Mouse (Mus musculus) frontal cortex, postnatal 14 days (tissue): Measurements from ENCODE around the gene Snx33.
A peak's percentile ranks its signal among the peaks of the same experiment; 100 is the strongest.

Experiments
- DNase-seq, 2 experiments: peaks; one replicate each; pipeline ENCODE4 v3.0.0; 2022; ENCODE audit warnings: low spot score in 2 of 2

Snx33 gene

DNA sequence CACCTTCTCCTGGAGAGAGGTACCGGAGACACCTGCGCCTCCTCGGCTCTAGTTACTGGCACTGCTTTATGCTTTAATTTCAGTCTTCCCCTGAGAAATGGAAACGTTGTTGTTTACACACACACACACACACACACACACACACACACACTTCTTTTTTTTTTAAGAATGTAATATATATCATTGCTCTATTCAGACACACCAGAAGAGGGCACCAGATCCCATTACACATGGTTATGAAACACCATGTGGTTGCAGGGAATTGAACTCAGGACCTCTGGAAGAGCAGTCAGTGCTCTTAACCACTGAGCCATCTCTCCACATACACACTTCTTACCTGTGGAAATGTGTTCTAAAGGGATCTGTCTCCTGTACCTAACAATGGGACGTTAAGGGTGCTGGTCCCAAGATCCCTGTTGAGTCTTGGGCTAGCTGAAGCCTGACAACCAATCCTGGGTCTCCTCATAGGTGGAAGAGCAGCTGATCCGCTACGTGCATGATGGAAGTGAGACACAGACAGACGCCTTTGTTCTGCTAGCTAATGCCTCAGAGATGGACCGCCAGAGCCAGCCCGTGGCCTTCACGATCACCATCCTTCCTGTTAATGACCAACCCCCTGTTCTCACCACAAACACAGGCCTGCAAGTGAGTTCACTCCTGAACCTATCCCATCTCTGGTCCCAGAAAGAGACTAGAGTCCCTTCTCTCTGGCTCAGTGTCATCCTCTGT, 37.5 kb downstream of the Snx33 start:
- DNase-seq, result no peak

DNA sequence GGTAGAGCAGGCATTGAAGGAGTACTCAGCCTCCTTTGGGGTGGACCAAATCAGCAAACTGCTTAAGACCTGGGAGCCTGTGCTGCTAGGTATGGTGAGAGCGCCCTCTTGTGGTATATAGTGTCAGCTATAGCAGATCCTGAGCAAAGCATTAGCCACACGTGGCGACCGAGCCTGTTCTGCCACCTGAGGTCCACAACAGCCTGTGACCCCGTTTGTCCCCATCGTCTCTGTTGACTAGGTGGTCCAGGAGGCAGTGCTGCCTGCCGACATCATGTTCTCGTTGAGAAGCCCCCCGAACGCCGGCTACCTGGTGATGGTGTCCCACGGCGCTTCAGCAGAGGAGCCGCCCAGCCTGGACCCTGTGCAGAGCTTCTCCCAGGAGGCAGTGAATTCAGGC, 38.4 kb downstream of the Snx33 start:
- peak; percentile 56 to 64 for DNase-seq

DNA sequence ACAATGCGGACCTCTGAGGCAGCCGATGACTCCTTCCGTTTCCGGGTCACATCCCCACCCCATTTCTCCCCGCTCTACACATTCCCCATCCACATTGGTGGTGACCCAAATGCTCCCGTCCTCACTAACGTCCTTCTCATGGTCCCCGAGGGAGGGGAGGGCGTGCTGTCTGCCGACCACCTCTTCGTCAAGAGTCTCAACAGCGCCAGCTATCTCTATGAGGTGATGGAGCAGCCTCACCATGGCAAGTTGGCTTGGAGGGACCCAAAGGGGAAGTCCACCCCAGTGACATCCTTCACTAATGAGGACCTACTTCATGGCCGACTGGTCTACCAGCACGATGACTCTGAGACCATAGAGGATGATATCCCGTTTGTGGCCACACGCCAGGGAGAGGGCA, 40.6 kb downstream of the Snx33 start:
- DNase-seq, result no peak

DNA sequence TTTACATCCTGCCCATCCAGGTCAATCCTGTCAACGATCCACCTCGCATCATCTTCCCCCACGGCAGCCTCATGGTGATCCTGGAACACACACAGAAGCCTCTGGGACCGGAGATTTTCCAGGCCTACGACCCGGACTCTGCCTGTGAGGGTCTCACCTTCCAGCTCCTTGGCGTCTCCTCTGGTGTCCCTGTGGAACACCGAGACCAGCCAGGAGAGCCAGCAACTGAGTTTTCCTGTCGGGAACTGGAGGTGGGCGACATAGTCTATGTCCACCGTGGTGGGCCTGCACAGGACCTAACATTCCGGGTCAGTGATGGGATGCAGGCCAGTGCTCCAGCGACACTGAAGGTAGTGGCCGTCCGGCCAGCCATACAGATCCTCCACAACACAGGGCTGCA, 41.6 kb downstream of the Snx33 start:
- no peak for DNase-seq

DNA sequence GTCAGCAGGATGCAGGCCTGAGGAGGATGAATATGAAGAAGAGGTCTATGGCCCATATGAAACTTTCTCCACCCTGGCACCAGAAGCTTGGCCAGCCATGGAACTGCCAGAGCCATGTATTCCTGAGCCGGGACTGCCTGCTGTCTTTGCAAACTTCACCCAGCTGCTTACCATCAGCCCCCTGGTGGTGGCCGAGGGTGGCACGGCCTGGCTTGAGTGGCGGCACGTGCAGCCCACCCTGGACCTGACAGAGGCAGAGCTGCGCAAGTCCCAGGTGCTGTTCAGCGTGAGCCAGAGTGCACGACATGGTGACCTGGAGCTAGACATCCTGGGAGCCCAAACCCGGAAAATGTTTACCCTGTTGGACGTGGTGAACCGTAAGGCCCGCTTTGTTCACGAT, 42.1 kb downstream of the Snx33 start:
- DNase-seq, result no peak

DNA sequence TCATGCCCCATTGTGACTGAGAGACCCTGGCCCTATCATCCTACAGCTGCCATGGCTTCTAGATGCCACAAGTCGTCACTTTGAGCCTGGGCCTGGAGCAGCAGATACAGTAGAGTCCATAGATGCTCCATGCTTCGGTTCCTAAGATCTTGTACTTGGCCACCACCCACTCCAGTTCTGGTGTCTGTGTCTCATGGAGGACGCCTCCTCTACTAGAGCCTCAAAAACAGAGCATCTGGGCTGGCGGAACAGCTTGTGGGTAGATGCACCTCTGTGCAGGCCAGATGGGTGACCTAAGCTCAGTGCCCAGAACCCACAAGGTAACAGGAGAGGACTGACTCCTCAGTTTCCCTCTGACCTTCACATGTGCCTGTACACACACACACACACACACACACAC, 43.8 kb downstream of the Snx33 start:
- no peak for DNase-seq

DNA sequence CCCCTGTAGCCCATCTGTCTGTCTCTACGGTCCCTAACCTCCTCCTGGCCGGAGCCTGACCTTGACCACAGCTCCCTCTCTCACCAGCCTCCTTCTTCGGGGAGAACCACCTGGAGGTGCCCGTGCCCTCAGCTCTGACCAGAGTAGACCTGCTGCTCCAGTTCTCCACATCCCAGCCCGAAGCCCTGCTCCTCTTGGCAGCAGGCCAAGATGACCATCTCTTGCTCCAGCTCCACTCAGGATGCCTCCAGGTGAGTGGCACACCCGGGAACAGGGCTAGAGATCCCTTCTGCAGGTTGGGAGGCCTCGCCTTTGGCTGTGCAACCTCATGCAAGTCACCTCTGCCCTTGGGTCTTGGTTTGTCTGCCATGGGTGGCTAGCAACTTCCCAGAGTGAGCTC, 44.7 kb downstream of the Snx33 start:
- DNase-seq, result no peak

DNA sequence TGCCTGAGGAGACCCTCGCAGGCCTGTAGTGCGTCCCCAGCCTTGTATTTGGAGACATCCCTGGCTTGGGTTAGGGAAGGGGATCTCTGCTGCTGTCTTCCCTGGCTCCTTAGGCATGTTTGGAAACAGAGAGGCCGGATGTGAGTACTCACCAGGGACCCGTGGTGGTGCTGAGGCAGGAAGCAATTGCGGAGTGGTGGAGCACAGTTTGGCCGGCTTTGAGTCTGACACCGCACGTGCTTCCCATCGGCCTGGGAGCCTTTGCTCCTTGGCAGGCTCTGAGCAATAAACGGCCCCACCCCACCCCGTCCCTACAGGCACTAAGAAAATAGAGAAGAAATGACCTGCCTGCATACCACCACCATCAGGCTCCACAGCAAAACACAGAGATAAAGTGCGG, 45.4 kb downstream of the Snx33 start:
- DNase-seq, result no peak

DNA sequence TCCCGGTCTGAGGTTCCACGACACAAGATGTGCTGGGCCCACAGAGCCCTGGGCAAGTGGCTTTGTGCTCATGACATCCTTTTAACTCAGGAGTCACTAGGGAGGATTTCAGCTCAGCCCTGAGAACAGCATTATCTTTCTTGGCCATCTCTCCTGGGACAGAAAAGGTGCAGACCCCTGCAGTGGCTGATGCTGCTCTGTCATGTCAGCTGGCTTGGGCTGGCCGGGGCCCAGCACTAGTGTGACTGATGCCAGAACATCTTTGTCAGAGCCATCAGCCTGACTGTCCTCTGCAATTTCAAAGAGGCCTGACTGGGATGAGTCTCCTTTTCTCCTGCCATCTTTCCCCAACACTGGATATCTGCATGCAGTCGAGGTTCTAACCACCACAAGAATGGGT, 45.9 kb downstream of the Snx33 start:
- no peak for DNase-seq

DNA sequence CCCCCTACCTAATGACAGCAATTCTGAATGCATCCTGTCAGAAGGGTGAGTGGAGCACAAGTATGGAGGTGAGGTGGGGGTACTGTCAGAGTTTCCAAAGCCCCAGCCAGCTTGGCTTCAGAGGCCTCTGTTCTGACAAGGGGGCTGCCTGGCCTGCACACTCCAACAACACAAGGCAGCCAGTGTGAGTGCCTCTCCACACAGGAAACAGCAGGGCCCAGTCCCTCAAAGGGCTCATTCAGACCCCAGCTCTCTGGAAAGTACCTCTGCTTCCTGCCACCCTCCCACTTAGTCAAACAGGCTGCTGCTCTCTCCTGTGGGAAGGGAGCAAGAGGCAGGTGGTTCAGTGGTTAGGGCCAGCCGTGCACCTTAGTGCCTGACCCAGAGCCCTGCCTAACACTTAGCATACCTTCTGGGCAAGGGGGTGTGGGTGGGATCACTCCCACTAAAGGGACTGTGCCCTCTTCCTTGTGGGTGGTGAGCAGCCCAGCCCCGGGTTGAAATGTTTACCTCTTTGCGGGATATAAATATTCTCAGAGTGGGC, 46.6 kb downstream of the Snx33 start:
- DNase-seq, result no peak

DNA sequence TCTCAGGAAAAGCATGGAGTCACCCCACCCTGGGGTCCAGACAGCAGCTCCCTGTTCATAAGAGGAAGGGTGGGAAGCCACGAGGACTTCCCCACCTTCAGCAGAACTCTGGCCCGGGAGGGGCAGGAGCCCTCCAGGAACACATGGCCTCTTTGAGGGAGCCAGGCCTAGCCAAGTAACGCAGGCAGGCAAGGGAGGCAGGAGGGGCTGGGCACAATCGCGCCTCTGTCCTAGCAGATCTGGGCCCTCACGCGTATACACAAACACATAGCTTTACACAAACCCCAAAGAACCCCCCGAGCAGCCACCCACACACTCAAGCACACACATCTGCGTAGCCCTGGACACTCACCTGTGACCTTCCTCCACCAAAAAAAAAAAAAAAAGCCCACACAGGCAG, 47.4 kb downstream of the Snx33 start:
- DNase-seq, result no peak

DNA sequence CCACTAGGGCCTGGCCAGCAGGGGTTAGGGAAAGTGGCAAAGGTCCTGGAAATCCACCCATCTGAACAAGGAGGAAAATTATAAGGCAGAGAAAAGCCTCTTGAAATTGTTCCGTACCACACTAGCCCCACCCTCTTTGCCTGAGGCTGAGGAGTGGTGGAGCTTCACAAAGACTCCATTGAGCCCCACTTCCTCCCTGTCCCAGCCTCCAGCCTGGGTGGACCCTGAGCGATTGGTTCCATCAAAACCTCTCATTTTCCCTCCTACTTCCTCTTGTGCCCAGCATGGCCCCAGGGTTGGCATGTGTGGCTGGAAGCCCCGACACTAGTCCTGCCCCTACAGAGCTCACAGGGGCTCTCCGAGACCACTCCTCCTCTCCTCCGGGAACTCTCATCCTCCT, 50.9 kb downstream of the Snx33 start:
- no peak for DNase-seq

DNA sequence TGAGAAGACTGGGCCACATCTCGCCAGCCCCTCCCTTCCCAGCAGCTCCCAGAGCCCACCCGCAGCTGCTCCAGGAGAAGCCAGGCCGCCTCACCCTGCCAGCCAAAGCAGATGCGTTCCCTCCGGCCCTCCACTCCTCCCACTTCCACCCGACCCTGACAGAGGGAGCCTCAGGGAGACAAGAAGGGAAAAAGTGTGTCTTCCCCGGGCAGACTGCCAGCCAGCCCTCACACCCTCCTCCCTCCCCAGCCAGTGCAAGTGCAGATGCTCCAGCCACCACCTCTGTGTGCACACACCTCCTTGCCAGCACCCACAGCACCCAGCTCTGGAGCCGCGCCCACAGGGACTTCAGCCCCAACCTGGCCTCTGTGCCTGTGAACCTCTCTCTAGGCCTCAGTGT, 51.4 kb downstream of the Snx33 start:
- peak in 1 of 2 experiments; percentile 57 for DNase-seq

DNA sequence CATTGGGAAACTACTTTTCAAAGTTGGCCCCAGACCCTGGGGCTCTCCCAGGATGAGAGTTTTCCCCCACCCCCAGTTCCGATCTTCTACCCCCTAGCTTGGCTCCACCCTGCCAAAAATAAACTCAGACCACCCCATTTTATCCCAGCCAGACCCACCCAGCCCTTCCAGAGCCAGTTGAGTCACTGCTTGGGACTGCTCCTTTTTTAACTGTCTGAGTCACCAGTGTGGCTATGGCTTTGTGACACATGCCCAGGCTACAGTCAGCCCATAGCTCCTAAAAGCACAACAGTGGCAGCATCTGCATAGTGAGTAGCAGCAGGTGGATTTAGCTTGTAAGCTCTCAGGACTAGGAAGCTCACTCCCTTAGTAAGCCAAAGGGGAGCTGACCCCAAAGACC, 55.1 kb downstream of the Snx33 start:
- DNase-seq, result no peak

DNA sequence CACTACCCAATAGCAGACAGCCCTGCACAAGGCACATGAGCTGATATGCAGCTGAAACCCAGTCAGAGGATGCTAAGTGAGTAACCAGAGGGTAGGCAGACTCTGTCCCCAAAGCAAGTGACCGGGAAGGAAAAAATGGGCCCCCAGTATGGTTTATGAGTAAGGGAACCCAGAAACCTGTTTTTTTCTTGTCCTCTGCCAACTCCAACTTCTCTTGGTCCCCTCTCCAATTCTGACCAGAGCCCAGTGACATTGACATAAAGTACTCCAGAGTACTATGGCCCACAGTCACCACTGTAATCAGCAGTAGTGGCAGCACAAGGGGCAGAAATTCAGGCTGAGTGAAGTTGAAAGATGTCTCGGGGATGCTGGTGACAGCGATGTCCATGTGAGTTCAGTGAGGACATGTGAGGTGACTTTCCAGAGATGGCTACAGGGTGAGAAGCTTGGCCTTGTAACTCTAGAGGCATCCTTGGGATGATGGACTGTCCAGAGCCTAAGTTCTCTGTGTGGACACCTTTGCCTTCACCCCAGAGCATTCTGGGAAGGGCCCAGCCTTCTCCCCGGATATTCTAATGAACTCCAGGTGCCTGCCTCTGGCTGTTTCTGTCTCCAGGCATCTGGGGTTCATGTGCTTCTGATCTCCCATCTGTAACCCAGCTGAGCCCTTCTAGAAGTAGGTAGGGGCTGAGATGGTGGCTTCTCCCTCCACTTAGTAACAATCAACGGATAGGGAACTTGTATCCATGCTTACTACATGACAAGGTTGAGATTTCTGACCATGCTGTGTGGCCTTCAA, 55.9 kb downstream of the Snx33 start:
- DNase-seq, result no peak

DNA sequence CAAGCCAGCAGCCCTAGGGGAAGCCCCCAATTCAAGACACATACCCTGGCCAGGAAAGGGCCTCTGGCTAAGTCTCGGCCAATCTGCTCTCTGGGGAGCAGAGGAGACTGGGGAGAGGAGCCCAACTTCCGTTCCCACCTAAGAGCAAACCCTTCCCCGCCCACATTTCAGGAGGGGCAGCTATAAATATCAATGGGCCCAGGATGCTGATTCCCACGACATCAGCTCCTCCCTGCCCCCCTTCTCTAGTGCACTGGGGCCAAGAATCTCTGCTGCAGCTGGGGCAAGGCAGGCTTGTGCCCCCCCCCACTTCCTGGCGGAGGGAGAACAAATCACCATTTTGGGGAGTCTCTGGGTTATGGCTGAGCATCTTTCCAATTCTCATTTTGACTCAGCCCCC, 57.0 kb downstream of the Snx33 start:
- DNase-seq, result no peak

DNA sequence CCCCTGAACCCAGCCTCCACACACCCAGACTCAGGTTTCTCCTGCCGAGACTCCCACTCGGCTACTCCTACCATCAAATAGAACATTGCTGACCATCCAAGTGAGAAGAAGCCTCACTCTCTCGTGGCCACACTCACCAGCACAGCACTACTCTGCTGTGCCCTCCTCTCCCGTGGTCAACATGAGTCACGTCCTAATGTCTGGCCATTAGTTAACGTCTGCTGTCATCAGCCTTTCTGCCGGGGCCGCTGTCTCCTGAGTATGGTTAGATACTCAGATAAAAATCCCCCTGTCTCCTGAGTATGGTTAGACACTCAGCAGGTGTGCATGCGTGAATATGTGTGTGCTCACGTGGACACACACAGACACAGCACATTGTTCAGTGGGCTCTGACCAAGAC, 57.4 kb downstream of the Snx33 start:
- no peak for DNase-seq

DNA sequence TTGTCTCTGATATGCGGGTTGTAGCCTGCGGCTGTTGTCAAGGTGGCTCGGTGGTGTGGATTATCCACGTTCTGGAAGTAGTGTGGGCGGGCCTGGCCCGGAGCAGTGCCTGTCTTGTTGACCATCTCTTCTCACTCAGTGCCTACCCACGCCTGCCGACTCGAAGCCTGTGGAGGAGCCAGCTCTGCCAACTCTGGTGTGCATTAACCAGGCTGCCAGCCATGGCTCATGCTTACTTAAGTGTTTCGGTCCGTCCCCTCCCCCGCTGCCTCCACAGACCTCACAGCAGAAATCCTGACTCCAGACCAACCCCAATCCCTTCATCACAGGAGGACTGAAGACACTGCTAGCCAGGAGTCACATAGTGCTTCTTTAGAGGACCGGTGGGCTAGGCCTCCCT, 58.6 kb downstream of the Snx33 start:
- peak; percentile 45 to 56 for DNase-seq

DNA sequence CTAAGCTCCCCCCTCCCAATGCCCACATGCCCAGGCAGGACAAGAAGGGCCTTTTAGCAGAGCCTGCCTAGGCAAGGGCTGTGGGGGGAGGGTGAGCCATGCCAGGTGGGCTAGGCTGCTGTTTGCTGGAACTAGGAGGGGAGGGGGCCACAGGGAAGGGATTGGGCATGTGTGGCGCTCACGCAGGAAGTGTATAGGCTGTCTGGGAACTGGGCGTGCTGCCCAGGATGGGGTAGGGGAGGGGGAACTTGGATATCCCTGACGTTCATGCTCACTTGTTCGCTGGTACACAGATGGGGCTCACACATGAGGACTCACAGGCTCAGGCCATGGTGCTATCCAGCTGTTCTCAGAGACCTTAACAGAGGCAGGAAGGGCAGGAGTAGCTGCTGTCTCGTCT, 59.9 kb downstream of the Snx33 start:
- DNase-seq, result peak; percentile 64 to 77
